Mouse (Mus musculus) spleen, postnatal 4 days (tissue): Measurements from ENCODE around the gene Gm14525.
"Not testable (repeated sequence)": the region's sequence is repeated elsewhere in the genome, so short reads cannot be mapped to it uniquely, and the experiment has no call there.

Source experiments
- DNase-seq, 2 experiments: peaks; one replicate each; pipeline ENCODE4 v3.0.0; 2022; ENCODE audit warnings: low spot score in 2 of 2

Gm14525 gene

GRCm38 (mm10) chrX:26702538-26702937, at the start of gene Gm14525:
Gene Gm14525, minus strand, starts transcription at chrX:26702638.
- DNase-seq, result not testable (repeated sequence)
